Mouse (Mus musculus) T-helper 17 cell (primary cell): ENCODE measurements around the gene Cyp2t4.

Experiments used
- in situ Hi-C, 2 experiments: fragments of 300-600 bp; cut with MboI, MseI; formaldehyde crosslinking; loops; 1 replicate in 1 of 2; 2 replicates in 1 of 2; pipeline ENCODE4 v1.15.1; 2025; ENCODE audit warnings: high pct_unique_total_duplicates in 2 of 2

Cyp2t4 gene

GRCm38 (mm10) chr7:27153205-27153764, at the start of gene Cyp2t4:
Cyp2t4 (plus strand) TSS chr7:27153714.
- in situ Hi-C loops, result no loop called here

- in situ Hi-C loops, result no loop called here
Observed at GRCm38 (mm10) chr7:27104882-27105281, 48.6 kb upstream of the Cyp2t4 start.

GRCm38 (mm10) chr7:27110327-27110726, 43.2 kb upstream of the Cyp2t4 start:
- in situ Hi-C loops, result no loop called here

GRCm38 (mm10) chr7:27111038-27111437, 42.5 kb upstream of the Cyp2t4 start:
- in situ Hi-C loops, result no loop called here

GRCm38 (mm10) chr7:27111987-27112386, 41.5 kb upstream of the Cyp2t4 start:
- in situ Hi-C loops, result no loop called here

GRCm38 (mm10) chr7:27118033-27118511, 35.4 kb upstream of the Cyp2t4 start:
- in situ Hi-C loops, result no loop called here

GRCm38 (mm10) chr7:27119676-27120075, 33.8 kb upstream of the Cyp2t4 start, which contains the start of gene Cyp2f2:
Cyp2f2 (plus strand) TSS chr7:27119909.
- in situ Hi-C loops, result loop anchor here in 1 of 2 experiments (10.0 kb wide), 1 partner anchor 345 kb away; no protein-coding TSS in a partner anchor

- in situ Hi-C loops, result loop anchor here in 1 of 2 experiments (10.0 kb wide), 1 partner anchor 350 kb away; no protein-coding TSS in a partner anchor
Observed at GRCm38 (mm10) chr7:27124305-27124832, 29.1 kb upstream of the Cyp2t4 start.

- in situ Hi-C loops, result loop anchor here in 1 of 2 experiments (10.0 kb wide), 1 partner anchor 350 kb away; no protein-coding TSS in a partner anchor
Observed at GRCm38 (mm10) chr7:27124969-27125368, 28.5 kb upstream of the Cyp2t4 start.

GRCm38 (mm10) chr7:27128162-27128561, 25.4 kb upstream of the Cyp2t4 start:
- in situ Hi-C loops, result loop anchor here in 1 of 2 experiments (10.0 kb wide), 1 partner anchor 353 kb away; no protein-coding TSS in a partner anchor

GRCm38 (mm10) chr7:27128946-27129345, 24.6 kb upstream of the Cyp2t4 start:
- in situ Hi-C loops, result loop anchor here in 1 of 2 experiments (10.0 kb wide), 1 partner anchor 354 kb away; no protein-coding TSS in a partner anchor

- in situ Hi-C loops, result loop anchor here in 1 of 2 experiments (10.0 kb wide), 1 partner anchor 355 kb away; no protein-coding TSS in a partner anchor
Observed at GRCm38 (mm10) chr7:27129811-27130210, 23.7 kb upstream of the Cyp2t4 start.

- in situ Hi-C loops, result no loop called here
Observed at GRCm38 (mm10) chr7:27130521-27131370, 22.8 kb upstream of the Cyp2t4 start.

- in situ Hi-C loops, result no loop called here
Observed at GRCm38 (mm10) chr7:27131387-27131786, 22.1 kb upstream of the Cyp2t4 start.

- in situ Hi-C loops, result no loop called here
Observed at GRCm38 (mm10) chr7:27132588-27132987, 20.9 kb upstream of the Cyp2t4 start.

GRCm38 (mm10) chr7:27133156-27133555, 20.4 kb upstream of the Cyp2t4 start:
- in situ Hi-C loops, result no loop called here

GRCm38 (mm10) chr7:27133757-27134156, 19.8 kb upstream of the Cyp2t4 start:
- in situ Hi-C loops, result no loop called here

GRCm38 (mm10) chr7:27136410-27136996, 17.0 kb upstream of the Cyp2t4 start:
- in situ Hi-C loops, result no loop called here

GRCm38 (mm10) chr7:27156005-27156404, 2.5 kb downstream of the Cyp2t4 start:
- in situ Hi-C loops, result no loop called here

- in situ Hi-C loops, result no loop called here
Observed at GRCm38 (mm10) chr7:27158171-27158570, 4.7 kb downstream of the Cyp2t4 start.

- in situ Hi-C loops, result no loop called here
Observed at GRCm38 (mm10) chr7:27159256-27159655, 5.7 kb downstream of the Cyp2t4 start.

GRCm38 (mm10) chr7:27159882-27160281, 6.4 kb downstream of the Cyp2t4 start:
- in situ Hi-C loops, result no loop called here
